Mouse (Mus musculus): ENCODE measurements around the gene Setd6. TPM values are rescaled to one million over a fixed set of nuclear protein-coding genes. Genes with fewer than 3 reads are reported as not detected.

Setd6 gene
- polyA plus RNA-seq (2012; fragmentation: generic; extraction: Trizol) = 12.6 TPM
- long read RNA-seq, experiment 1, transcript Setd6-201 (7 exons, 1,707 nt) = major isoform, 17 of 25 reads
- long read RNA-seq, experiment 1, partial matches to known transcripts = 0 of 25 reads
- long read RNA-seq, experiment 1, other reads (novel, unspliced or antisense) = 8 of 25 reads
- long read RNA-seq, experiment 2, transcript Setd6-201 (7 exons, 1,707 nt) = major isoform, 142 of 183 reads
- long read RNA-seq, experiment 2, partial matches to known transcripts = 9 of 183 reads
- long read RNA-seq, experiment 2, other reads (novel, unspliced or antisense) = 32 of 183 reads

GRCm38 (mm10) chr8:95715676-95716531, at the start of gene Setd6:
Setd6 (plus strand) TSS chr8:95715881.
- H3K36me3 ChIP-seq (ENCODE audit: control insufficient read depth, insufficient read depth) = peaks cover 43% of the 10 kb centered on the region
- H3K79me2 ChIP-seq (ENCODE audit: control insufficient read depth, insufficient read depth) = peaks cover 15% of the 10 kb centered on the region
- H3ac ChIP-seq (ENCODE audit: control insufficient read depth, insufficient read length, low read depth) = peak within 1 kb of the TSS; percentile 97
- H3K4me3 ChIP-seq (ENCODE audit: insufficient read depth, poor library complexity, severe bottlenecking) = peak within 1 kb of the TSS; percentile 56
- TF ChIP-seq MYOD1 (IDR thresholded peaks at IDR 0.05; ENCODE audit: control insufficient read depth, insufficient read length, low read depth) = no peak
- no peak for TF ChIP-seq USF1 (IDR thresholded peaks at IDR 0.05; ENCODE audit: low read depth)
- TF ChIP-seq CTCF (IDR thresholded peaks at IDR 0.05; ENCODE audit: control insufficient read depth, insufficient read depth, insufficient read length) = no peak
- TF ChIP-seq CEBPB (IDR thresholded peaks at IDR 0.05; ENCODE audit: low read depth) = no peak
- peak; percentile 42 for TF ChIP-seq MAX (IDR thresholded peaks at IDR 0.05)
- TF ChIP-seq FOSL1 (IDR thresholded peaks at IDR 0.05; ENCODE audit: insufficient read depth, low read length, poor library complexity, severe bottlenecking) = no peak
- no peak for TF ChIP-seq MYOG (IDR thresholded peaks at IDR 0.05; ENCODE audit: control insufficient read depth, extremely low read depth, insufficient read length)
- no peaks in the 10 kb centered on the region for H3K79me3 ChIP-seq (ENCODE audit: low read depth)
- no peaks in the 10 kb centered on the region for H3K27me3 ChIP-seq (ENCODE audit: control insufficient read depth, insufficient read depth, insufficient read length)

GRCm38 (mm10) chr8:95668163-95668958, 47.3 kb upstream of the Setd6 start:
- H3K27me3 ChIP-seq (ENCODE audit: control insufficient read depth, insufficient read depth, insufficient read length) = no peaks in the 10 kb centered on the region
- no peak for TF ChIP-seq USF1 (IDR thresholded peaks at IDR 0.05; ENCODE audit: low read depth)
- TF ChIP-seq CEBPB (IDR thresholded peaks at IDR 0.05; ENCODE audit: low read depth) = no peak
- no peaks in the 10 kb centered on the region for H3K79me2 ChIP-seq (ENCODE audit: control insufficient read depth, insufficient read depth)
- H3K36me3 ChIP-seq (ENCODE audit: control insufficient read depth, insufficient read depth) = no peaks in the 10 kb centered on the region
- no peak overlapping the region for H3ac ChIP-seq (ENCODE audit: control insufficient read depth, insufficient read length, low read depth)
- H3K79me3 ChIP-seq (ENCODE audit: low read depth) = no peaks in the 10 kb centered on the region
- H3K4me3 ChIP-seq (ENCODE audit: insufficient read depth, poor library complexity, severe bottlenecking) = no peak overlapping the region

GRCm38 (mm10) chr8:95669967-95670366, 45.7 kb upstream of the Setd6 start:
- H3K79me2 ChIP-seq (ENCODE audit: control insufficient read depth, insufficient read depth) = no peaks in the 10 kb centered on the region
- no peaks in the 10 kb centered on the region for H3K27me3 ChIP-seq (ENCODE audit: control insufficient read depth, insufficient read depth, insufficient read length)
- H3K36me3 ChIP-seq (ENCODE audit: control insufficient read depth, insufficient read depth) = no peaks in the 10 kb centered on the region
- H3K79me3 ChIP-seq (ENCODE audit: low read depth) = no peaks in the 10 kb centered on the region
- TF ChIP-seq CTCF (IDR thresholded peaks at IDR 0.05; ENCODE audit: control insufficient read depth, insufficient read depth, insufficient read length) (no peak), FOSL1 (IDR thresholded peaks at IDR 0.05; ENCODE audit: insufficient read depth, low read length, poor library complexity, severe bottlenecking) (peak; percentile 67), MYOD1 (IDR thresholded peaks at IDR 0.05; ENCODE audit: control insufficient read depth, insufficient read length, low read depth) (peak; percentile 97), CEBPB (IDR thresholded peaks at IDR 0.05; ENCODE audit: low read depth) (no peak), USF1 (IDR thresholded peaks at IDR 0.05; ENCODE audit: low read depth) (no peak), MYOG (IDR thresholded peaks at IDR 0.05; ENCODE audit: control insufficient read depth, extremely low read depth, insufficient read length) (no peak), MAX (IDR thresholded peaks at IDR 0.05) (peak; percentile 52)
- H3K4me3 ChIP-seq (ENCODE audit: insufficient read depth, poor library complexity, severe bottlenecking) = no peak overlapping the region
- H3ac ChIP-seq (ENCODE audit: control insufficient read depth, insufficient read length, low read depth) = no peak overlapping the region

DNA sequence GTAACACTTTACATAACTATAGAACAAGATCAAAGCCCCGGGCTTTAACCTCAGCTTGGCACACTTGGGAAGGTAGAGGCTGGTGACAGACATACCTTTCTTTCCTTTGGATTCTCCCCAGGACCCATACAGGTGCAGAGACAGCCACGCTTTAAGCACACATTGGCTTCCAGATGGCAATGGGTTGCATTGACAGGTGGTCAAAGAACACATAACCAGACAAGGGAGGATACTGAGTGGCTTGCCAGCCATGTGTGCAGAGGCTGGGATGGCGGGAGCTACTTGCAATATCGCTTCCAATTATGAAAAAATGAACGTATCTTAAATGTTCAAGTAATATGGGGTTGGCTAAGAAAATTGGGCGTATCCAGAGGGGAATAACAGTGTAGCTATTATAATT, 43.8 kb upstream of the Setd6 start:
- H3K36me3 ChIP-seq (ENCODE audit: control insufficient read depth, insufficient read depth) = no peaks in the 10 kb centered on the region
- no peaks in the 10 kb centered on the region for H3K79me2 ChIP-seq (ENCODE audit: control insufficient read depth, insufficient read depth)
- H3ac ChIP-seq (ENCODE audit: control insufficient read depth, insufficient read length, low read depth) = no peak overlapping the region
- no peaks in the 10 kb centered on the region for H3K79me3 ChIP-seq (ENCODE audit: low read depth)
- no peak overlapping the region for H3K4me3 ChIP-seq (ENCODE audit: insufficient read depth, poor library complexity, severe bottlenecking)
- TF ChIP-seq CEBPB (IDR thresholded peaks at IDR 0.05; ENCODE audit: low read depth) = no peak
- no peak for TF ChIP-seq FOSL1 (IDR thresholded peaks at IDR 0.05; ENCODE audit: insufficient read depth, low read length, poor library complexity, severe bottlenecking)
- TF ChIP-seq CTCF (IDR thresholded peaks at IDR 0.05; ENCODE audit: control insufficient read depth, insufficient read depth, insufficient read length) = no peak
- no peak for TF ChIP-seq MYOG (IDR thresholded peaks at IDR 0.05; ENCODE audit: control insufficient read depth, extremely low read depth, insufficient read length)
- no peak for TF ChIP-seq MAX (IDR thresholded peaks at IDR 0.05)
- no peak for TF ChIP-seq MYOD1 (IDR thresholded peaks at IDR 0.05; ENCODE audit: control insufficient read depth, insufficient read length, low read depth)
- no peak for TF ChIP-seq USF1 (IDR thresholded peaks at IDR 0.05; ENCODE audit: low read depth)
- no peaks in the 10 kb centered on the region for H3K27me3 ChIP-seq (ENCODE audit: control insufficient read depth, insufficient read depth, insufficient read length)

DNA sequence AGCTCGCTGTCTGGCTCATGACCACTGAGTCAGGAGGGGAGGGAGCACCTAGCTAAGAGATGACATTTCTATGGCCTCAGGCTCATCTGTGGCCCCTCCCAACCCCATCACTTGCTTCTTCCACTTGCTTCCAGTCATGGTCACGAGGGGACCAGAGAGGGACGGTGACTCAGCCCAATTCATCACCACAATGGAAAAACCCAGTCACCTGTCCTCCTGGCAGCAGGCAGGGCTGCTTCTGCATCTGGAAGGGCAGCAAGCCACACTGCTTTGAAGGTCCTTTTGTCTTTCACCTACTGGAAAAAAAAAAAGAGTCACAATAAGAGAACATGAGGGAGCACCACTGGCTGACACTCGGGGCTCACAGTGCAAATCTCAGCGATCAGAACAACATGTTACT, 42.9 kb upstream of the Setd6 start:
- no peaks in the 10 kb centered on the region for H3K79me2 ChIP-seq (ENCODE audit: control insufficient read depth, insufficient read depth)
- no peak overlapping the region for H3ac ChIP-seq (ENCODE audit: control insufficient read depth, insufficient read length, low read depth)
- no peaks in the 10 kb centered on the region for H3K79me3 ChIP-seq (ENCODE audit: low read depth)
- H3K4me3 ChIP-seq (ENCODE audit: insufficient read depth, poor library complexity, severe bottlenecking) = no peak overlapping the region
- H3K27me3 ChIP-seq (ENCODE audit: control insufficient read depth, insufficient read depth, insufficient read length) = no peaks in the 10 kb centered on the region
- H3K36me3 ChIP-seq (ENCODE audit: control insufficient read depth, insufficient read depth) = no peaks in the 10 kb centered on the region
- TF ChIP-seq MAX (IDR thresholded peaks at IDR 0.05) (peak; percentile 29), CEBPB (IDR thresholded peaks at IDR 0.05; ENCODE audit: low read depth) (no peak), USF1 (IDR thresholded peaks at IDR 0.05; ENCODE audit: low read depth) (peak; percentile 64), FOSL1 (IDR thresholded peaks at IDR 0.05; ENCODE audit: insufficient read depth, low read length, poor library complexity, severe bottlenecking) (peak; percentile 29), MYOD1 (IDR thresholded peaks at IDR 0.05; ENCODE audit: control insufficient read depth, insufficient read length, low read depth) (peak; percentile 86), CTCF (IDR thresholded peaks at IDR 0.05; ENCODE audit: control insufficient read depth, insufficient read depth, insufficient read length) (no peak)
